Comparison of ENCODE assay signal across 8 mouse cellular contexts in genomic region chr1:93800670-93801503, GRCm38 (mm10). TPM values are rescaled to one million over a fixed set of nuclear protein-coding genes. Genes with fewer than 3 reads are reported as not detected.
A peak's percentile ranks its signal among the peaks of the same experiment; 100 is the strongest.
DNase-seq lines count a peak whose midpoint lies in the region; ATAC-seq and TF ChIP-seq lines count a peak whose summit lies in the region.

No protein-coding gene starts in this region.

- H3K9me3 ChIP-seq in lung, postnatal 0 days (ENCODE audit: low read length), result no peaks in the 10 kb centered on the region
- no peaks in the 10 kb centered on the region for H3K9me3 ChIP-seq in limb, embryonic 12.5 days
- H3K9me3 ChIP-seq in stomach, embryonic 15.5 days, result no peaks in the 10 kb centered on the region

- DNase-seq in CD4-positive, CD25-positive, alpha-beta regulatory T cell, adult 2 months (ENCODE audit: low read depth, low spot score), result peak; percentile 7
- peak; percentile 5 for DNase-seq in lung, postnatal 0 days (ENCODE audit: low spot score)
- no peak for DNase-seq in lung, postnatal 4 days
- no peak for DNase-seq in layer of hippocampus, postnatal 14 days (ENCODE audit: low spot score in 2 of 2)
- no peak for DNase-seq in spleen, postnatal 14 days (ENCODE audit: low spot score in 2 of 2)

- no peak for ATAC-seq in CD4-positive, CD25-positive, alpha-beta regulatory T cell, adult 4 months
- ATAC-seq in lung, postnatal 0 days, result no peak
- no peak for ATAC-seq in limb, embryonic 12.5 days (ENCODE audit: insufficient number of reproducible peaks, insufficient read depth, low FRiP score, low TSS enrichment, low read depth)
- ATAC-seq in stomach, embryonic 15.5 days (ENCODE audit: insufficient read depth, low FRiP score, low read depth), result no peak

- peak overlapping the region; percentile 83 for H3K4me2 ChIP-seq in lung, postnatal 0 days (replicated peaks; ENCODE audit: low read depth, low read length)
- H3K4me2 ChIP-seq in limb, embryonic 12.5 days, result peak overlapping the region; percentile 83
- H3K4me2 ChIP-seq in stomach, embryonic 15.5 days, result peak overlapping the region; percentile 84

- H3K27ac ChIP-seq in lung, postnatal 0 days (ENCODE audit: low read length), result peak overlapping the region; percentile 78; the same call in 1 of the 2 replicates
- H3K27ac ChIP-seq in limb, embryonic 12.5 days, result peak overlapping the region; percentile 91
- H3K27ac ChIP-seq in stomach, embryonic 15.5 days, result peak overlapping the region; percentile 86; the same call in 1 of the 2 replicates

- H3K27me3 ChIP-seq in lung, postnatal 0 days (replicated peaks; ENCODE audit: insufficient read depth, low read length), result no peaks in the 10 kb centered on the region
- no peaks in the 10 kb centered on the region for H3K27me3 ChIP-seq in limb, embryonic 12.5 days
- no peaks in the 10 kb centered on the region for H3K27me3 ChIP-seq in stomach, embryonic 15.5 days (replicated peaks)

- no peaks in the 10 kb centered on the region for H3K36me3 ChIP-seq in lung, postnatal 0 days (ENCODE audit: insufficient read depth, low read length)
- peaks cover 38% of the 10 kb centered on the region for H3K36me3 ChIP-seq in limb, embryonic 12.5 days
- peaks cover 15% of the 10 kb centered on the region for H3K36me3 ChIP-seq in stomach, embryonic 15.5 days

- peaks cover 4% of the 10 kb centered on the region; the same call in 1 of the 2 replicates for H3K4me1 ChIP-seq in lung, postnatal 0 days (ENCODE audit: insufficient read depth, low read depth, low read length)
- H3K4me1 ChIP-seq in limb, embryonic 12.5 days (replicated peaks), result peaks cover 29% of the 10 kb centered on the region
- H3K4me1 ChIP-seq in stomach, embryonic 15.5 days, result peaks cover 28% of the 10 kb centered on the region

- peak overlapping the region; percentile 63 for H3K4me3 ChIP-seq in lung, postnatal 0 days (ENCODE audit: low read depth, low read length)
- H3K4me3 ChIP-seq in limb, embryonic 12.5 days (replicated peaks), result peak overlapping the region; percentile 81
- peak overlapping the region; percentile 71 for H3K4me3 ChIP-seq in stomach, embryonic 15.5 days (replicated peaks)

- H3K9ac ChIP-seq in lung, postnatal 0 days (replicated peaks; ENCODE audit: low read depth), result peak overlapping the region; percentile 60; the same call in 1 of the 2 replicates
- H3K9ac ChIP-seq in limb, embryonic 12.5 days (replicated peaks), result peak overlapping the region; percentile 78
- H3K9ac ChIP-seq in stomach, embryonic 15.5 days, result peak overlapping the region; percentile 65; the same call in 1 of the 2 replicates

- no peak for TF ChIP-seq CTCF in lung, postnatal 0 days (IDR thresholded peaks at IDR 0.05)

- TF ChIP-seq EP300 in lung, postnatal 0 days (IDR thresholded peaks at IDR 0.05), result no peak

- WGBS in lung, postnatal 0 days, result 66% methylated on average over 21 of the region's 21 CpGs
- 75% methylated on average over 21 of the region's 21 CpGs for WGBS in limb, embryonic 12.5 days
- WGBS in stomach, embryonic 15.5 days, result 69% methylated on average over 21 of the region's 21 CpGs

RNA-seq across cellular contexts. Expression of gene Dtymk, which starts 0.8 kb away (rescaled TPM):
- polyA plus RNA-seq in CD4-positive, CD25-positive, alpha-beta regulatory T cell, adult 4 months (2017; shearing (Covaris generic)), result 100 to 1,000 TPM; 120 to 147 TPM
- polyA plus RNA-seq in lung, postnatal 0 days (2015; fragmentation: Nextera tagmentation; extraction: Ambion mirVana), result 69.6 and 71.6 TPM in 2 replicates
- 278 and 281 TPM in 2 replicates for polyA plus RNA-seq in limb, embryonic 12.5 days (2016; fragmentation: Nextera tagmentation; extraction: Ambion mirVana)
- 228 and 237 TPM in 2 replicates for polyA plus RNA-seq in stomach, embryonic 15.5 days (2015; fragmentation: Nextera tagmentation; extraction: Ambion mirVana)
- 10 to 100 TPM; 56.8 to 64.0 TPM for total RNA-seq in layer of hippocampus, postnatal 14 days (2021)

RNA-seq across cellular contexts. Expression of gene Ing5, which starts 2.9 kb away (rescaled TPM):
- polyA plus RNA-seq in CD4-positive, CD25-positive, alpha-beta regulatory T cell, adult 4 months (2017; shearing (Covaris generic)), result 10 to 100 TPM; 25.4 to 36.9 TPM
- 8.1 and 8.7 TPM in 2 replicates for polyA plus RNA-seq in lung, postnatal 0 days (2015; fragmentation: Nextera tagmentation; extraction: Ambion mirVana)
- 16.8 and 17.9 TPM in 2 replicates for polyA plus RNA-seq in limb, embryonic 12.5 days (2016; fragmentation: Nextera tagmentation; extraction: Ambion mirVana)
- polyA plus RNA-seq in stomach, embryonic 15.5 days (2015; fragmentation: Nextera tagmentation; extraction: Ambion mirVana), result 18.3 and 20.2 TPM in 2 replicates
- total RNA-seq in layer of hippocampus, postnatal 14 days (2021), result 10 to 100 TPM in 1 of 2 experiments, 1 to 10 TPM in 1; 9.0 to 11.1 TPM

RNA-seq across cellular contexts. Expression of gene D2hgdh, which starts 23.8 kb away (rescaled TPM):
- 10 to 100 TPM; 24.5 to 37.2 TPM for polyA plus RNA-seq in CD4-positive, CD25-positive, alpha-beta regulatory T cell, adult 4 months (2017; shearing (Covaris generic))
- polyA plus RNA-seq in lung, postnatal 0 days (2015; fragmentation: Nextera tagmentation; extraction: Ambion mirVana), result 7.2 and 8.7 TPM in 2 replicates
- 16.2 and 17.9 TPM in 2 replicates for polyA plus RNA-seq in limb, embryonic 12.5 days (2016; fragmentation: Nextera tagmentation; extraction: Ambion mirVana)
- polyA plus RNA-seq in stomach, embryonic 15.5 days (2015; fragmentation: Nextera tagmentation; extraction: Ambion mirVana), result 13.0 and 15.7 TPM in 2 replicates
- 10 to 100 TPM; 16.5 to 16.6 TPM for total RNA-seq in layer of hippocampus, postnatal 14 days (2021)

RNA-seq across cellular contexts. Expression of gene Thap4, which starts 46.2 kb away (rescaled TPM):
- 10 to 100 TPM; 14.1 to 24.8 TPM for polyA plus RNA-seq in CD4-positive, CD25-positive, alpha-beta regulatory T cell, adult 4 months (2017; shearing (Covaris generic))
- polyA plus RNA-seq in lung, postnatal 0 days (2015; fragmentation: Nextera tagmentation; extraction: Ambion mirVana), result 34.4 and 37.6 TPM in 2 replicates
- polyA plus RNA-seq in limb, embryonic 12.5 days (2016; fragmentation: Nextera tagmentation; extraction: Ambion mirVana), result 52.8 and 53.1 TPM in 2 replicates
- 51.4 and 54.0 TPM in 2 replicates for polyA plus RNA-seq in stomach, embryonic 15.5 days (2015; fragmentation: Nextera tagmentation; extraction: Ambion mirVana)
- 10 to 100 TPM; 30.9 to 31.7 TPM for total RNA-seq in layer of hippocampus, postnatal 14 days (2021)

RNA-seq across cellular contexts. Expression of gene Atg4b, which starts 49.6 kb away (rescaled TPM):
- polyA plus RNA-seq in CD4-positive, CD25-positive, alpha-beta regulatory T cell, adult 4 months (2017; shearing (Covaris generic)), result 100 to 1,000 TPM in 1 of 2 experiments, 10 to 100 TPM in 1; 87.1 to 104 TPM
- 54.2 and 66.1 TPM in 2 replicates for polyA plus RNA-seq in lung, postnatal 0 days (2015; fragmentation: Nextera tagmentation; extraction: Ambion mirVana)
- polyA plus RNA-seq in limb, embryonic 12.5 days (2016; fragmentation: Nextera tagmentation; extraction: Ambion mirVana), result 89.2 and 103 TPM in 2 replicates
- polyA plus RNA-seq in stomach, embryonic 15.5 days (2015; fragmentation: Nextera tagmentation; extraction: Ambion mirVana), result 74.5 and 81.2 TPM in 2 replicates
- 10 to 100 TPM; 68.8 to 72.9 TPM for total RNA-seq in layer of hippocampus, postnatal 14 days (2021)

Comparison
In these comparisons a context has a peak if more than half of its experiments do, and no peak if none do; other contexts are left out.
1. DNase-seq: peak in CD4-positive, CD25-positive, alpha-beta regulatory T cell, adult 2 months (single experiment) and lung, postnatal 0 days (single experiment); none in lung, postnatal 4 days (0 of 2), layer of hippocampus, postnatal 14 days (0 of 2) and spleen, postnatal 14 days (0 of 2).
2. Peak in every context shown above with its lines, with median percentiles within 50 percentile points of each other: H3K27ac ChIP-seq, H3K4me2 ChIP-seq, H3K4me3 ChIP-seq and H3K9ac ChIP-seq.